Mouse (Mus musculus) gastrocnemius, adult 18-20 months (tissue): ENCODE results near the gene Gsdmc3. TPM values are rescaled to one million over a fixed set of nuclear protein-coding genes. Genes with fewer than 3 reads are reported as not detected.
"Not testable (repeated sequence)": the region's sequence is repeated elsewhere in the genome, so short reads cannot be mapped to it uniquely, and the experiment has no call there.

Experiments
- DNase-seq: peaks from one replicate; pipeline ENCODE4 v3.0.0; 2021; ENCODE audit warnings: low spot score
- long read RNA-seq, 2 experiments: library from polyadenylated mRNA; stranded (forward); transcript quantifications; one replicate each; pipeline ENCODE4 v2.0.0; 2021
- total RNA-seq, 2 experiments: library from RNA; stranded (reverse); gene quantifications; 2 replicates each; pipeline ENCODE4 v1.2.3; 2021

Gene Gsdmc3
- not detected for total RNA-seq
- long read RNA-seq, experiment 1: 0 reads
- long read RNA-seq, experiment 2: 0 reads

DNA sequence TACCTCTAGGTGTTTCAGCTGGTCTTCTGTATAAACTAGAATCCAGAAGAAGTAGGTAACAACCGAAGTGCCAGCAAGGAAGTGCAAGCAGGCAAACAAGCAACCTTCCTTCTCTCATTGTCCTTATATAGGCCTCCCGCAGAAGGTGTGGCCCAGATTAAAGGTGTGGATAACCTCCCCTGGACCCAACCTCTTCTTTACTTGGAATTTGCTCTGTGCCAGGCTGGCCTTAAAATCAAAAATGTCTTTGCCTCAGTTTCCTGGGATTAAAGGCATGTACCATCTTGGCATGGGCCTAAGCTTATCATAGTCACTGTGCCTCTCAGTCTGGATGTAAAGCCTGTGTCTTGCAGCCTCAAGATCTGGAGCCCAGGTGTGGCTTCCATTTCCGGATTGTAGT, at the start of gene Gsdmc3:
TSS of gene Gsdmc3 (minus strand) at position 101 of the 400 bp plus-strand sequence.
- not testable (repeated sequence) for DNase-seq

DNA sequence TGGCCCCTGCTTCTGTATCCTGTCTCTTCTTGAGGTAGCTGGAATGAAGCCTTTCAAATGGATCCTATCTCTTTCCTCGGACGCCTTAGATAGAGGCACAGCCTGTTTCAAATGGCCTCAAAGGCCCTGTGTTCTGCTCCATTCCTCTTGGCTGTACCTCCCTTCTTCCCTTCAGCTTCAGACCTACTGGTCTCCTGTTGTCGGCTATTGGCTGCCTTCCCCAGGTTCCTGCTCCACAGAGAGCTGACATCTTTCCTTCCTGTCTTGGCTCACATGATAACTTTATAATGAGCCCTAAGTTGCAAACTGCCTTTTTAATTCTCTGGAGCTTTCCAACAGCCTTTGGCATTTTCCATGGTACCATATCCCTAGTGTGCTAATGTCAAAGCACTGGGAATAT, 47.8 kb upstream of the Gsdmc3 start:
- no peak for DNase-seq

DNA sequence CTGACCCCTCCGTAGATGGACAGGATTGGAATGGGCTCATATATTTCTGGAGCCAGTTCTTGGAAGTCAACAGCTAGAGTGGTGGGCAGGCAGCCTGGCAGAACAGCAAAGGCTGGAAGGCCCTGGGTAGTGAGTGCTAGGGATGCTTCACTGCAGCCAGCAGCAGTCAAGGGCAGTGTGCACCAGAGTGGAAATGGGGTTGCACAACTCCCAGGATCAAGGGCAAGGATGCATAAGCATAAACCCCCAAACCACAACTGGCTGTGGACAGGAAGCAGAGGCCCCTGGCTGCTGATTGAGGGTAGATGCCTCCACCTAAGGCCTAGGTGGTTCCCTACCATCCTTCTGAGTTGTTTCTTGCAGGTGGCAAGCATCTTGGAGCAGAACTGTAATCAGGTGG, 46.1 kb upstream of the Gsdmc3 start:
- DNase-seq: no peak

DNA sequence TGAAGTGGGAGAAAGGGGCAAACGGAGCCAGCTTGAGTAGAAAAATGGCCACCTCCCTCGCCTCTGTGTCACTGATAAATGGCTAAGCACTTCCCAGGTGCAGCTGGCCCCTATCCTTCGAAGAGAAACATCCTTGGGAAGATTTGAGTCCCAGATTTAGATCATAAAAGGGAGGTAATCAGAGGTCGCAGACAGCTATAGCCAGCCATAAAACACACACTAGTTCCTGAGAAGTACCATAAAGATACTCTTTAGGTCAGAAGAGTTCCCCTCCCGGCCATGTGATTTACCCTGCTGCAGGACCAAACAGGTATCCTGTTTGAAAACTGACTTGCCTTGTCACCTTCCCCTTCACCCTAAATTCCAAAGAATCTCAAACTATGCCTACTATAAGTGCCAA, 43.3 kb upstream of the Gsdmc3 start:
- not testable (repeated sequence) for DNase-seq

DNA sequence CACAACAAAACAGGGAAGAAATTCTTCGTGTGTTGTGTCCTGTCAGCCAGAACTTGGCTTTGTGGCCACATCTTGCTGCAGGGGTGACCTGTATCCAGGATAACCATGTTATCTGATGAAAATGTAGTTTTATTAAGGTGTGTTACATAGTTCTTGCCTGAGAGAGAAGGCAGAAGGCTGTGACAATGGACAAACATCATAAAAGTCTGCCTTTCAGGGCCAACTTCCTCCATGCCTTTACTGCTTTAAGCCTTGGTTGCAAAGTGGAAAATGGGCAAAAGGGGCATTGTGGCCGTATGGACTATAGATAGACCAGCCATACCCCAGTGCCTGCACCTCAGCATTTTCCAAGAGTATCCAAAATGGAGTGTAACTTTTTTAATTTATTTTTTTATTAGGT, 41.4 kb upstream of the Gsdmc3 start:
- not testable (repeated sequence) for DNase-seq

DNA sequence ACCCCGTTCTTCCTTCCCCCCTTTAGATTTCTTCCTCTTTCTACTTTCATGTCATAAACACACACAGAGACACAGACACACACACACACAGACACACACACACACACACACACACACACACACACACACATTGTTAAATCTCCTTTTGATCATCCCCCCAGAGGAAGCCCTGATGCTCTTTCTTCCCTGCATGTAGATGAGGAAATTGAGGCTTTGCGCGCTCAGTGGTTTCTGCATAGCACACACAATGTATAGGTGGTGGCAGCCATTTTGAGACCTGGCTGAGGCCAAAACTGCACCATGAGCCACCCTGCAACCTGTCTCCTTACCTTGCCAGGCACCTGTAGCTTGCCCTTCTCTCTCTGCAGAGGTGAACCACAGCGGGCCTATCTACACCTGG, 38.2 kb upstream of the Gsdmc3 start:
- DNase-seq: not testable (repeated sequence)

DNA sequence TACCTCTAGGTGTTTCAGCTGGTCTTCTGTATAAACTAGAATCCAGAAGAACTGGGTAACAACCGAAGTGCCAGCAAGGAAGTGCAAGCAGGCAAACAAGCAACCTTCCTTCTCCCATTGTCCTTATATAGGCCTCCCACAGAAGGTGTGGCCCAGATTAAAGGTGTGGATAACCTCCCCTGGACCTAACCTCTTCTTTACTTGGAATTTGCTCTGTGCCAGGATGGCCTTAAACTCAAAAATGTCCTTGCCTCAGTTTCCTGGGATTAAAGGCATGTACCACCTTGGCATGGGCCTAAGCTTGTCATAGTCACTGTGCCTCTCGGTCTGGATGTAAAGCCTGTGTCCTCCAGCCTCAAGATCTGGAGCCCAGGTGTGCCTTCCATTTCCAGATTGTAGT, 33.8 kb upstream of the Gsdmc3 start, which contains the start of gene Gsdmc4:
TSS of gene Gsdmc4 (minus strand) at position 101 of the 400 bp plus-strand sequence.
- DNase-seq: not testable (repeated sequence)

DNA sequence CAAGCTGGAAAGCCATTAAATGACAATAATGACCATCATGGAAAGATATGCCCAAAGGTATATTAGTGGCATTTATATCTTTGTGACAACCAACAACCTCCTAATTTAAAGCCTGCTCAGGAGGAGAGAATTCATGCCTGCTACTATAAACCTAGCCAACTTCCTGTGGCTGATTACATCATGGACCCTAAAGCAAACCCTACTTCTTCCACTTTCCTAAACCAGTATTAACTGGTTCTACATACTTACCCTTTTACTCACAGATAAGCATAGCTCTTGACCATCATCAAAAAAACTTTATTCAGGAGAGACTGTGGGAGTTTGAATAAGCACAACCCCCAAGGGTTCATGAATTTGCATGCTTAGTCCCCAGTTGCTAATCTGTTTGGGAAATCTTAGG, 31.5 kb upstream of the Gsdmc3 start:
- not testable (repeated sequence) for DNase-seq

DNA sequence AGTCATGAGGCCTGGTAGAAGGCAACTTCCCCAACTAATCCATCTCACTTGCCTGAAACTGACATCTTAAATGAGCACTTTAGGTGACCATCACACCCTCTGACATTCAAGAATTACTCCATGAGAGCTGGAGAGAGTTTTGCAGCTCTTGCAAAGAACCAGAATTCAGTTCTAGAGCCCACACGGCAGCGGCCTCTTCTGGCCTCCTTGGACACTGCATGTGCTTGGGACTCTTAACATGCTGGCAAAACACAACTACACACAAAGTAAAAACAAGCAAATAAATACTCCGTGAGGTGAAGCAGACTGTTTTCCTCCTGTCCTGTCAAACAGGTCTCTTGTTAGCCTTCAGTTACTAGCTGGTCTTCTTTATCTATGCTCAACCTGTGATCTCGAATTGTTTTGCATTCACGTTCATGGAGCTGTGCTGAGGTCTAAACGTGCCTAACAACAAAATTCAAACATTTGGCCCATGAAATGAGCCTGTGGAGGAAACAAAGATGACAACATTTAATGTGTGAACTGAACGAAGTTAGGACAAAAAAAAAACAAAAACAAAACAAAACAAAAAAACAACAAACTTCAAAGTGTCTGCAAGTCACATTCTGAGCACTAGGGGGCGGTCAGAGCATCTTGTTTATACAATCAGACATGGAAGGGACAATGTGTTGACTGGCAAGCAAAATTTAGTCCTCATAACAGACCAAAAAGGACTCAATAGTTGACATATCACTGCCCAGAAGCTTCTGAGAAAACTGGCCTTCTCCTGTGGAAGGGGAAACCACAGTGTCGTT, 17.4 kb upstream of the Gsdmc3 start:
- DNase-seq: peak; percentile 7

DNA sequence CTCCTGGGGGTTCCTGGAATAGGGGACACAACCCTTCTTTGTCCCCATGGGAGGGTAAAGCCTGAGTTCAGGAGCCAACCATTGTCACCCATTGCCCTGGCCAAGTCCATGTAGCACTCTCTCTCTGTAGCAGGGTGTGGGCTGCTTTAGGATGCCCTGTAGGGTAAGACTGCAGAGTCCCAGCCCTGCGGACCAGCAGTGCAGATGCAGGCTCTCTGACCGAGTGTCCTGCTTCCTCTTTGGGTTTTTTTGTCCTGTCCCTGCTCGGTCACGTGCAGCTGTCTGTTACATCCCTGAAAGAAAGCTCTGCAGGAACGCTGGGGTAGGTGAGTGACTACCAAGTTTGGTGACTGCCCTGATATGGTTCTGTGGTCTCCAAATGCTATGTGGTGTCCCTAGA, 10.1 kb upstream of the Gsdmc3 start:
- not testable (repeated sequence) for DNase-seq

DNA sequence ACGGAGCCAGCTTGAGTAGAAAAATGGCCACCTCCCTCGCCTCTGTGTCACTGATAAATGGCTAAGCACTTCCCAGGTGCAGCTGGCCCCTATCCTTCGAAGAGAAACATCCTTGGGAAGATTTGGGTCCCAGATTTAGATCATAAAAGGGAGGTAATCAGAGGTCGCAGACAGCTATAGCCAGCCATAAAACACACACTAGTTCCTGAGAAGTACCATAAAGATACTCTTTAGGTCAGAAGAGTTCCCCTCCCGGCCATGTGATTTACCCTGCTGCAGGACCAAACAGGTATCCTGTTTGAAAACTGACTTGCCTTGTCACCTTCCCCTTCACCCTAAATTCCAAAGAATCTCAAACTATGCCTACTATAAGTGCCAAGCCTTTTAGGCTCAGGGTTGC, 9.6 kb upstream of the Gsdmc3 start:
- DNase-seq: not testable (repeated sequence)

DNA sequence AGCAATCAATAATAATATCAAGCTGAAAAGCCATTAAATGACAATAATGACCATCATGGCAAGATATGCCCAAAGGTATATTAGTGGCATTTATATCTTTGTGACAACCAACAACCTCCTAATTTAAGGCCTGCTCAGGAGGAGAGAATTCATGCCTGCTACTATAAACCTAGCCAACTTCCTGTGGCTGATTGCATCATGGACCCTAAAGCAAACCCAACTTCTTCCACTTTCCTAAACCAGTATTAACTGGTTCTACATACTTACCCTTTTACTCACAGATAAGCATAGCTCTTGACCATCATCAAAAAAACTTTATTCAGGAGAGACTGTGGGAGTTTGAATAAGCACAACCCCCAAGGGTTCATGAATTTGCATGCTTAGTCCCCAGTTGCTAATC, 2.2 kb downstream of the Gsdmc3 start:
- DNase-seq: not testable (repeated sequence)

DNA sequence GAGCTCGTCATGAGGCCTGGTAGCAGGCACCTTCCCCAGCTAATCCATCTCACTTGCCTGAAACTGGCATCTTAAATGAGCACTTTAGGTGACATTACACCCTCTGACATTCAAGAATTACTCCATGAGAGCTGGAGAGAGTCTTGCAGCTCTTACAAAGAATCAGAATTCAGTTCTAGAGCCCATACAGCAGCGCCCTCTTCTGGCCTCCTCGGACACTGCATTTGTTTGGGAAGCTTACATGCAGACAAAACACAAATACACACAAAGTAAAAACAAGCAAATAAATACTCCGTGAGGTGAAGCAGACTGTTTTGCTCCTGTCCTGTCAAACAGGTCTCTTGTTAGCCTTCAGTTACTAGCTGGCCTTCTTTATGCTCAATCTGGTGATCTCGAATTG, 16.4 kb downstream of the Gsdmc3 start:
- not testable (repeated sequence) for DNase-seq

Other genes with a start within 250 kb of the Gsdmc3 start
- not detected for gene Gsdmc2, start 33.4 kb downstream of the Gsdmc3 start, total RNA-seq
- not detected for gene Gsdmc4, start 33.7 kb upstream of the Gsdmc3 start, total RNA-seq
- gene Fam49b, start 181.9 kb upstream of the Gsdmc3 start, total RNA-seq: 10 to 100 TPM; 31.6 to 34.0 TPM